Mouse (Mus musculus): ENCODE measurements around the gene Cfap126.

DNA sequence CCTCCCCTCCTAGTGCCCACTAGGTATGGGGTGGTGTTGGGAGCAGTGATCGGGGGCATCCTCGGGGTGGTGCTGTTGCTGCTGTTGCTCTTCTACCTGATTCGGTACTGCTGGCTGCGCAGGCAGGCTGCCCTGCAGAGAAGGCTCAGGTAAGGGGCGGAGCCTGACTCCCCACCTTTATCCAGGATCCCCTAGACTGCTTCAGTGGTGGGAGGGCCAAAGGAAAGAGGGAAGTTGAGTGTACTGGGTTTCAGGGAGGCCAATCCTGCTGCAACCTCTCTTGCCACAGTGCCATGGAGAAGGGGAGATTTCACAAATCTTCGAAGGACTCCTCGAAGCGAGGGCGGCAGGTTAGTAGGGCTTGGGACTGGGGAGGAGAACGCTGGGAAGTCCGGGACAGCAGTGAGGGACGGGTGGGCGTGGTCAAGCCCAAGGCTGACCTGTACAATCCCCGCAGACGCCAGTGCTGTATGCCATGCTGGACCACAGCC, 45.8 kb downstream of the Cfap126 start:
- TF ChIP-seq POLR2A (IDR thresholded peaks at IDR 0.05; ENCODE audit: borderline replicate concordance, extremely low read depth, low read depth, low read length) (0 out of 2 replicates have a peak, but pooled peaks have one; percentile 7), CTCF (IDR thresholded peaks at IDR 0.05; ENCODE audit: insufficient read depth, low read length) (peak; percentile 39; the same call in 1 of the 2 replicates)
